Mouse (Mus musculus) ovary, postnatal 14 days (tissue): ENCODE measurements at regions not wholly inside any gene's neighbourhood (a gene's known extent, or its start where the extent isn't known, plus 50 kb on each side); places are given as distances from the start of the nearest gene placed in this dataset.

ENCODE experiments used
- DNase-seq: peaks from one replicate; pipeline ENCODE4 v3.0.0; 2022; ENCODE audit warnings: low spot score

DNA sequence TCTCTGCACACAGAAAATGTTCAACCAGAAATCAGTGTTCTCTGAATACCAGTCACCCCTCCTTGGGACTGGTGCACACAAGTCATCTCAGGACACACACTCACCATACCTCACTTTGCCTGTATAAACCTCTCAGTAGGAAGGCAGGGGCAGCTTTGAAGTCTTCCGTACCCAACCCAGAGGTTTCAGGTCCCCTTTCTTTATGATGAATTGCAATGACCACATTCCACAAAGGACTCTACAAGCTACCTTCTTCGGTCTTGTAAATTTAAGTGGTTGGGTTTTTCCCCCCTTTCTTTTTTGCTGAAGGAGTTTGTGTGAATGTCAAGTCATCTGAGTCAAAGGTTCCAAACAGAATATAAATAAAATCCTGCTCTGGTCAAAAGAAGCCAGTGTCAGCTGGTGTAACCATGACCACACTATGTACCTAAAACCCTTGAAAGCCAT lies 76.9 kb upstream of the Far2 start:
- no peak for DNase-seq

DNA sequence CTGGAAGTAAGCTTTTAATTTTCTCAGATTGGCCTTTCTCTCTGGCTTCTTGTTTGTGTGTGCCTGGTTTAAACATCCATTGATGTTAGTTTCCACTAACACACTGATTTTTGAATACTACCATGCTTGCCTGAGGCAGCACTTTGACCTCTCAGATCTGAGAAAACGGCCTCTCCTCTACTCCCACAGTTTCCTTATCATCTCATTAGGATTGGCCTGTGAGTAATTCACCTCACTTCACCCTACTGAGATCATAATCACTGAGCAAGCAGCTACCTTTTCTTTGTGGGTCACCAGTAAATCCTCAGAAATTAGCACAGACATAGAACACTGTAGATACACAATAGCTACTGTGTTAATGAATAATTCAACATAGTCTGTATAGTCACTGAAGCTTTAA lies 74.5 kb upstream of the Far2 start:
- DNase-seq = no peak

DNA sequence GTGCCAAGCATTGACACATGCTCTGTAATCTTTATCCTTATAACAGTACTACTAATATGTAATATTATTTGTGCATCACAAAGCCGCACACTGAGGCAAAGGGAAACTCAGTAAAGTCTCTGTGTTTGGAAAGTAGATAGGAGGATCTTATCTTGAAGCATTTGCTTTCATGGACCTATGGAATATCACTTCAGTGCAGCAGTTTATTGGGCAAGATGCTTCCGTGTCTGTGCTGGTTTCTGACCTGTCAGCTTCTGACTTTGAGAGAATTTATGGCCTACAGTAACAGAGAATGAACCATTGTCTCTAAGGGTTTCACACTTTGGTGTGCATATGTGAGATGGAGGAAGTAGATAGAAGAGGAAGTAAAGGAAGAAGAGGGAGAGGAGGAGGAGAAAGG lies 74.0 kb upstream of the Far2 start:
- DNase-seq = no peak

DNA sequence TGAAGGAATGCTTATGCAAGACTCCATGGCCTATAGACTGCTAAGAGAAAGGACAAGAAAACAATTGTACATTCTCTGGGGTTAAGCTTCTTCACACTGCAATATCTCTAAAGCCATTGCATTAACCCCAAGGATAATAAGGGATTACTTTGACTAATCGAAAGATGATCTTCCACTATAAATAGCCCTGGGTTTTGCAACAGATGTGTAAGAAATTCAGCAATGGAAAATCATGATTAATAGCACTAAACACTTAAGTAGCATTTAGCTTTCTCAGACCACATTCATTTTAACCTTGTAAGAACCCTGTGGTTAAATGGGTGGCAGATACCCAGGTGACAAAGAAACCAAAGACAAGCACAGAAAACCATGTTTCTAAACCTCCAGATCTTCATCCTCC lies 71.1 kb upstream of the Far2 start:
- DNase-seq = no peak

DNA sequence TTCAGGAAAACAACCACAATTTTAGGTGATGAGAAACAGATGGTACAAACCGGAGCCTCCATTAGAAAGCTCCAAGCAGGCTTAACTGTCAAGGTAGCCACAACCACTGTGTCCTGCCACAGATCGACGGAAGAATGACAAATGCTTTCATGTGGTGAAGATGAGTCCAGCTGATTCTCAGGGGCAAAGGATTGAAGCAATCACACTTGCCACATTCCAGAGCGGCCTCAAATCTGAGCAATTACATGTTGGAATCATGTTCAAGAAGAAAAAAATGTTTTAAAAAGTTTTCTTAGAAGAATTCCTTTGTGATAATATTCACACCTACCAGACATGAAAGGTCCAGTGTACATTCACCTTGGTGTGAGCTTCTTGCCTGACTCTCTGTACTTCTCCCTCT lies 57.7 kb upstream of the Far2 start:
- DNase-seq = no peak
